Mouse (Mus musculus): Measurements from ENCODE around the gene Mex3d.

The Mex3d gene

DNA sequence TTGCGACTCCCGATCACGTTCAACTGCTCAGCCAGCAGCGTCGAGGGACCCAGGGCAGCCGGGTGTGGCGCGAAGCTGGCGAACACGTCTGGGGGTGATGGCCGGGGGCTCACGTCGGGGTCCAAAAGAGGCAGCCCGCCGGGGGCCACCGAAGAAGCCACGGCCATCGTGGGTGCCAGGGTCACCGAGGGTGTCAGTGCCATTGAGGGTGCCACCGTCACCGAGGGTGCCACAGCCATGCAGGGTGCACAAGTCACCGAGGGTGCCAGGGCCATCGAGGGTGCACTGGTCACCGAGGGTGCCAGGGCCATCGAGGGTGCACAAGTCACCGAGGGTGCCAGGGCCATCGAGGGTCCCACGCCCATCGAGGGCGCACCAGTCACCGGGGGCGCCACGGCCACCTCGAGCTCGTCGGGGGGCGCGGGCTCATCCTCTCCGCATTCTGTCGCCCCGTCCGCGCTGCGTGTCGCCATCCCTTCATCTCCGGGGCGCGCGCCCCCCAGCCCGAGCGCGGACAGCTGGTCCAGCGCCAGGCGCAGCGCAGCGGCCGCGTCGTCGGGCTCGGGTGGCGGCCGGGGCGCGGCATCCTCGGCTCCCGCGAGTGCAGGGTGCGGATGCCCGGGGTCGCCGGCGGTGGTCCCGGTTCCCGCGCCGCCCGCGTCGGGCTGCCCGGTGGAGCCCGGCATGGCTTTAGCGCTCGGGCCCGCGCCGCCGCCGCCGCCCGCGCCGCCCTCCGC lies 556 bp downstream of the Mex3d start:
- DNase-seq (ENCODE audit: low spot score in 2 of 2): no peak

DNA sequence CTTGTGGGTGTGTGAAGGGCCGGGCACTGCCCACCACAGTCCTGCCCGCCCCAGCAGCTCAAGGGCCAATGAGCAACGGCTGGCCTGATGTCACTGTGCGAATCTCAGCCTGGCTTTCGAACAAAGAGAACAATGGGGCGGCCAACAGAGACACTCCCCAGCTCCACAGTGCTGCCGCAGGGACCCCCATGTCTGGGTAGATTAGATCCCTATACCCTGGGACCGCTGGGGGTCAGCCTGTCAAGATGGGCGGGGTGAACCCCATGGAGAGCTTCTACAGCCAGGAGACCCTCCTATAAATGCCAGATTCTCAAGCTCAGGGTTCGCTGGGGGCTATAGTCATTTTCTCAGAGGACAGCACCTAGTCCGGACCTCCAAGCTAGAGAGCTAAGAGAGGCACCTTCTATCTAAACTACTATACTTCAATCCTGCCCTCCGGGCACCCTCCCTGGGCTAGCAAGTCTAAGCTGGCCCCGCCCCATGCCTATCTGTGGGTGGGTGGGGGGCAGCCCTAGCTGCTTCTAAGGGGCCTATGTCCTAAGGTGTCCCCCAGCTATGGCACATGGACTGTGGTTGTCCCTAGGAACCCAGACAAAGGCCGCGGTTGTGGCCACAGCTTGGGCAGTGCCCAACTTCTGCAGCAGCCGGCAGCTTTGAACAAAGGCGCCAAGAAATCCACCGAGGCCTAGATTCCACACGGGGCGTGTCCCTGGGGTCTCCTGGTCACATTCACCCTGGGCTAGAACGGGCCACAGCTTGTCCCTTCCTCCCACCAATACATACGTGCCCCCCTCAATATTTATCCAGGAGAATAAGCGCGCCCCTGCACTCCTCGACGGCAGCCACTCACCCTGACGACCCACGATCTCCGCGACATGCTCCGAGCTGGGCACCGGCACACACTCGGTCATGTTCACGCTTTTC lies 1.4 kb downstream of the Mex3d start:
- DNase-seq (ENCODE audit: low spot score in 2 of 2): no peak

DNA sequence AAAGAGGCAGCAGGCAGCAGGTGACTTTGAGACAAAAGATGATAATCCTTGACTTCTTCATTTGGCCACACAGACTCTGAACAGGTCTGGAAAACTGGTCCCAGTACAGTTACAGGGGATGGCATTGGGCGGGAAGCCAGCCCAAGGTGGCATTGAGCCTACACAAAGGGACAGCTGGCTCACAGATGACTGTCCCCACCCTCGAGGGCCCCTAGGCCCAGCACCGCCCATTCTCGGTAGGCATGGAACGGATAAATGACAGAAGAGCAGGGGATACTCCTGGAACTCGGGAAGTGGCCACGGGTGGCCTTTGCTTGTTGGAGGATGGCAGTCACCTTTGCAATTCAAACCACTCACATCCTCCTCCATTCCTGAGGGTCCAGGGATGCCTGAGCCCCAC lies 2.1 kb downstream of the Mex3d start:
- DNase-seq (ENCODE audit: low spot score in 2 of 2): no peak

DNA sequence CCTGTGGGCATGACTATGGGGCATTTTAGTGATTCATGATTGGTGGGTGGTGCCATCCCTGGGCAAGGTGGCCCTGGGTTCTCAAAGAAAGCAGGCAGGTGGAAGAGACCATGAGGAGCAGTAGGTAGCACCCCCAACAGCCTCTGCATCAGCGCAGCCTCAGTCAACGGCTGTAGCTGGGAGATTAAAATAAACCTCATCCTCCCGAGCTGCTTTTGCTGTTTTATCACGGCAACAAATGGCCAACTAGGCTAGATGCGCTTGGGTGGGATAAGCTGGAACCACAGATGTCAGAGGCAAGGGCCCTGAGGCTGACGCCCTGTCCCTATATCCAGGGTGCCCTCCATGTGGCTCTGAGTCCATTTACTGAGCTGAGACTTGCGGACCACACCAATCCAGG lies 2.8 kb downstream of the Mex3d start:
- no peak for DNase-seq (ENCODE audit: low spot score in 2 of 2)

DNA sequence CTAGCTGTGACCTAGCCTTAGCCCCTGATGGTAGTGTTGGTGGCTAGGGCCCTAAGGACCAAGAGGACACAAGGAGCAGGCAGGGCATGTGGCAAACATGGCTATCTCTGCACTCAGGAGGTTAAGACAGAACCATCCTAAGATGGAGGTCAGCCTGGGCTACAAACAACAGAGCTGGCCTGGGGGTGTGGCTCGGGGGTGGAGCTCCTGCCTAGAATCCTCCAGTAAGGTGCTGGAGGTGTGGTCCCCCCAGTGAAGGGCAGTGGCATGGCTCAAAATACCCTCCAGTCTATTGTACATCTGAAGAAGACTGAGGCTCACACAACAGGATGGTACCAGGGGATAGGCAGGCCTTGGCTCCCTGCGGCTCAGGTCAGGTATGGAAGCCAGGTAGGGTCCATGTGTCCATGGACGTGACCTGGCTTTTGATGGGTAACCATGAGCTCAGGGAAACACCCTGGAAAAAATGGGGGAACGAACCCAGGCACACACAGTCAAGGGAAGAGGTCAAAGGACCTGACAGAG lies 3.3 kb downstream of the Mex3d start:
- DNase-seq (ENCODE audit: low spot score in 2 of 2): no peak

DNA sequence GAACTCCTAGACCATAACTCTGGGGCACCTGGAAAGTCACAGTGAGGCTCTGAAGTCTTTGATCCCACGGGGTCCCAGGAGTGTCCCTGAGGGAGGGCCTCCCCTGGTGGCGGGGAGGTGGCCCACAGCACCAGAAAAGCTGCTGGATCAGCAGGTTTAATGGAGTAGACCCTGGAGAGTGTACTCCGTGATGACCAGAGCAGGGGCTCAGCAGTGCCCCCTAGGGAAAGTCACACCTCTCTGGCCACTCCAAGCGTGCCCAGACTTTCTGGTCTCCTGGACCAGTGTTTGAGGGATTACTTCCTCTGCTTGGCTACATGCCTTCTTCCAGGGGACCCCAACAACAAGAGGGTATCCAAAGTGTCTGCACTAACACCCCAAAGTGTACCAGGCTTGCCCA lies 4.0 kb downstream of the Mex3d start:
- no peak for DNase-seq (ENCODE audit: low spot score in 2 of 2)

DNA sequence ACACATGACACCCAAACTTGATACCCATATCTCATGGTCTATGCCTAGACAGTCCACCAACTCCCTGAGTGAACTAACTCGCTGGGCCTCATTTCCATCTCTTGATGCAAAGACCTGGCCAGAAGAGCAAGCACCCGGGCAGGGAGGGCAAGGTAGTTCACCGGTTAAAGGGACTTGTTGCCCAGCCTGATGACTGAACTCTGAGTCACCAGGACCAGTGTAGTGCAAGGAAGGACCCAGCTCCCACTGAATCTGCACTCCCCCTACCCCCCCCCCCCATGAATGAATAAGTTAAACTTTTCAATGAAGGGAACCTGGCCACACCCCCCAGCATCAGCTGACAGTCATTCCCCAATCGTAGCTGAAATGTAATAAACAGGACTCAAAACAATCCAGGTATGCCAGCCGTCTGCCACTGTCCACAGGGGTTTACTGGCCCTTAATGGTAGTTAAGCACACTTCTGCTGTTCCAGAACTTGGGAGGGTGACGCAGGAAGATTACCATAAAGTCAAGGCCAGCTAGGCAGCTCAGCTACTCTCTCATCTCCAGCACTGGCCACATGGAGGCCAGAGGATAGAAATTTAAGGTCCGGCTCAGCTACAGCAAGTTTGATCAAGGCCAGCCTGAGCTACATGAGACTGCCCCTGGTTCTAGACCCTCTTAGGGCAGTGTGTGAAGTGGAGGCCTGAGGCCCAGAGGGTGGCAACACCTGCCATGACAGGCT lies 4.7 kb downstream of the Mex3d start:
- DNase-seq (ENCODE audit: low spot score in 2 of 2): no peak

DNA sequence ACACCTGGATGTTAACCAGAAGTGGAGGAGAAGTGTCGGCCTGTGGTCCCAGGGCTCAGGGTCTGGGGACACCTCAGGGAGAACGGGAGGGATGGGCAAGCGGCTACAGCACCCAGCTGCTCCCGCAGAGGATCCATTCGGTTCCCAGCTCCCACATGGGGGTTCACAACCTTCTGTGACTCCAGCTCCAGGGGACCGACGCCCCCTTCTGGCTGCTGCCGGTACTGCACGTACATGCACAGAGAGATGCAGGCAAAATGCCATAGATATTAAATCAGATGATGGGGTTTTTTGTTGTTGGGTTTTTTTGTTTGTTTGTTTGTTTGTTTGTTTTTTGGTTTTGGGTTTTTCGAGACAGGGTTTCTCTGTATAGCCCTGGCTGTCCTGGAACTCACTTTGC lies 9.7 kb downstream of the Mex3d start:
- DNase-seq (ENCODE audit: low spot score in 2 of 2): no peak

DNA sequence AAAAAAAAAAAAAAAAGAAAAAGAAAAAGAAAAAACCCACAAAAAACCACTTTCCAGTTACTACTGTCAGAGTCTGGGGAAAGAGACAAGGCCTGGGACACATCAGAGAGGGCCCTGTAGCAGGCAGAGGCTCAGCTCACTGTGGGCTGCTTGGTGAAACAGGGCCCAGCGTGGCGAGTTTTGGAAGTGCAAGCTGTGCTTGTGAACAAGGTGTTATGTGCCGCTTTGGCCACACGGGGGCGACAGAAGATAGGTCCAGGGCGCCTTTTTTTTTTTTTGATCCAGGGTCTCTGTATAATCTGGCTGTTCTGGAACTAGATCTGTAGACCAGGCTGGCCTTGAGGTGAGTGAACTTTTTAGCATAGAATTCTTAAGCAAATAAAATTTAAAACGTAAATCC lies 11.3 kb downstream of the Mex3d start:
- peak; percentile 79 to 90 for DNase-seq (ENCODE audit: low spot score in 2 of 2)

DNA sequence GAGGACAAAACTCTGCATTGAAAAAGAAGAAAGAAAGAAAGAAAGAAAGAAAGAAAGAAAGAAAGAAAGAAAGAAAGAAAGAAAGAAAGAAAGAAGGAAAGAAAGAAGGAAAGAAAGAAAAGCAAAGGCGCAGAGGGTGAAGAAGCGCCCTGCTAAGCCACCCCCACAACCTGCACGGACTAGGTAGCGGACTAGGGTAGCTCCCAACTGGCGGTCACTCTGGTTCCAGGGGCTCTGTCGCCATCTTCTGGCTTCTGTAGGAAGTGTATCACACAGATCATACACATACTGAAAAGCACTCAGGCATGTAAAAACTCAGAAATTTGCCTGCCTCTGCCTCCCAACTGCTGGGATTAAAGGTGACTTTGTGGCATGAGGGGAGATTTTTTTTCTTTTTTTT lies 13.4 kb downstream of the Mex3d start:
- peak in 1 of 2 experiments; percentile 71 for DNase-seq (ENCODE audit: low spot score in 2 of 2)

DNA sequence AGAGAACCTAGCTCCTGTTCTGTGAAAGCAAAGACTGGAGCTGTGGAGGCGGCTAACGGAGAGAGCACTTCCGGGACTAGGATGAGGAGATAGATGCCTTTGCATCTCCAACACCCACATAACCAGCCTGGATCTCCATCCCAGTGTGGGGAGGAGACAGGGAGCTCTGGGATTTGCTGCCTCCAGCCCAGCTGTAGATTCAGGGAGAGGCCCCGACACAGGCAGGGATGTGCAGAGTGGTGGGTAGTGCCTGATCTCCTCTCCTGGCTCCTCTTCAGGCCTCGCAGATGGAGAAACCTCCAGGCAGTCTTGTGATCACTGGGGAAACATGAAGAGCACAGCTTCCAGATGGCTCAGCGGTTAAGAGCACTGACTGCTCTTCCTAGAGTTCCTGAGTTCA lies 14.8 kb downstream of the Mex3d start:
- no peak for DNase-seq (ENCODE audit: low spot score in 2 of 2)

DNA sequence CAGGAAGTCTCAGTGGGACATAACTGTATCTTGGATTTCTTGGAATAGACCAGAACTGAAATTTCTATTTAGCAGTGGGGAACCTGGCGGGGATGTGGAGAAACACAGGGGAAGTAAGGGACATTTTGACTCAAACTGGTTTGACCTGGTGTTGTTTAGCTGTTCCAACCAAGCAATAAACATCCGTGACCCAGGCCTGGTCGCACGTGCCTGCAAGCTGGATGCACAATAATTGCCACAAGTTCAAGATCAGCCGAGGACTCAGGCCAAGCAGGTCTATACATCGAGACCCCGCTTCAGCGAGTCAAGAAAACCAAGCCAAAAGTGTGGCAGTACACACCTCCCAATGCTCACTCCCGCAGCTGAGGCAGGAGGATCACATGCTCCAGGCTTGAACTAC lies 15.5 kb downstream of the Mex3d start:
- no peak for DNase-seq (ENCODE audit: low spot score in 2 of 2)

DNA sequence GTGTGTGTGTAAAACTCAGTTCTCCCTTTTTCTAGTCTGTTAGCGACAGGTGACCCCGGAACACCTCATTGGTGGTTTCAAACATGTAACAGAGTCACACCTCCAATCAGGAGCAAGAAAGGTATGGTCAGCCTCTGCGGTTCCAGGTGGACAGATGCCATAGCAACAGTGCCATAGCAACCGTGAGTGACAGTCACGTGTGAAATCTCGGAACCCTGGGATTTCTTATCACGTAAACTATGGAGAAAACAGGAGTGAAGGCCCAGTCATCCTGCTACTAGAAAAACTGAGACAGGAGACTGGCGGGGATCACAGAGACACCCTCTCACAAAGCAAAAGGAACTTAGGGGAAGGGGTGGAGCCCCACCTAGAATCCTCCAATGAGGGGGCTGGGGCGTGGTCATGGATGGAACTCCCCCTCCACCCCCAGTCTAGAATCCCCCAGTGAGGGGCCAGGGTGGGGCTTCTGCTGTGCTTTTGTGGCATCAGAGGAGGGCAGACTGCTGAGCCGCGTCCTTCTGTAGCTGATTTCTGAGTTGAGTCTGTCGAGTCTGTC lies 16.0 kb downstream of the Mex3d start:
- DNase-seq (ENCODE audit: low spot score in 2 of 2): peak in 1 of 2 experiments; percentile 72

DNA sequence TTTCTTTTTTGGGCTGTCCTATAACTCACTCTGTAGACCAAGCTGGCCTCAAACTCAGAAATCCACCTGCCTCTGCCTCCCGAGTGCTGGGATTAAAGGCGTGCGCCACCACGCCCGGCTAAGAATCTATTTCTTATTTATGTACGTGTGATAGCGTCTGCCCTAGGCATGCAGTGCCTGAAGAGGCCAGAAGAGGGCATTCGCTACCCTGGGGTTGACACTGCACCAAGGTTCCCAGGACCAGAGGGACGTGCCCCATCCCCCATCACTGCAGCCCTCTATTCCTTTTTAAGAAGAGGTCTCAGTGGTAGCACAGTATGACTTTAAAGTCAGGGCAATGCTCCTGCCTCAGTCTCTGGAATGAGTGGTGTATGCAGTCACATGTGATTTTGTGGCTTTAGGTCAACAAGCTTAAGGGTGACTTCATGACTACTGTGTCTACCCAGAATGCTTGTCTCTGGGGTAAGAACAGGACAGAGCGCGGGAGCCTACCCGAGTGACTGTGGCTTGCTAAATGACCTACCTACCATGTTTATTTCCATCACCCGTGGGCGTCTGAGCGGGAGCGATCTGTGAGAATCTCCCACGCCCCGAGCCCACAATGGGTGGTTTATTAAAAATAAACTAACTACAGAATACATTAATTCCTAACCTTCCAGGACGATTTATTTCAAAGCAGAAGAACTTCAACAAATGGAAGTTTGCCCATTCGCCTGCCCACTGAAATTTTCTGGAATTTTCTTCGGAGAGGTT lies 17.3 kb downstream of the Mex3d start:
- DNase-seq (ENCODE audit: low spot score in 2 of 2): no peak

DNA sequence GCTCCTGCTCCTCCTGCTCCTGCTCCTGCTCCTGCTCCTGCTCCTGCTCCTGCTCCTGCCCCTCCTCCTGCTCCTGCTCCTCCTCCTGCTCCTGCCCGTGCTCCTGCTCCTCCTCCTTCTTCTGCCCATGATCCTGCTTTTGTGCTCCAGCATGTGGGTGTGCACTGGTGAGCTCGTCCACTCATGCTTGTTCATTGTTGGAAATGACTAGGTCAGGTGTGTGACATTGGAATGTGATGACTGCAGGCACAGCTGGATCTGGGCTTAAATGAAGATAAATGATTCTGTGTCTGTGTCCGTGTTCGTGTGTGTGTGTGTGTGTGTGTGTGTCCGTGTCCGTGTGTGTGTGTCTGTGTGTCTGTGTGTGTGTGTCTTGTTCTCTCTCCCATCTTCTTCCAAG lies 19.1 kb downstream of the Mex3d start:
- DNase-seq (ENCODE audit: low spot score in 2 of 2): no peak

DNA sequence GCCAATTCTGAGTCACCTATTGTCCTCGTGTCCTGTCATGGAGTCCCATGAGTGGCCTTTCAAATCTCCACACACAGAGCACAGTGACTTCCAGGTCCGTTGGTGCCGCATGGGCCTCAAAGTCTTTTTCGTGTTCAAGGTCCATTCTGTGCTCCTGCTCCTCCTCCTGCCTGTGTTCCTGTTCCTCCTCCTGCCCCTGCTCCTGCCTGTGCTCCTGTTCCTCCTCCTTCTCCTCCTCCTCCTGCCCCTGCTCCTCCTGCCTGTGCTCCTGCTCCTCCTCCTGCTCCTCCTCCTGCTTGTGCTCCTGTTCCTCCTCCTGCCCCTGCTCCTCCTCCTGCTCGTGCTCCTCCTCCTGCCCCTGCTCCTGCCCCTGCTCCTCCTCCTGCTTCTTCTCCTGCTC lies 19.5 kb downstream of the Mex3d start:
- no peak for DNase-seq (ENCODE audit: low spot score in 2 of 2)

DNA sequence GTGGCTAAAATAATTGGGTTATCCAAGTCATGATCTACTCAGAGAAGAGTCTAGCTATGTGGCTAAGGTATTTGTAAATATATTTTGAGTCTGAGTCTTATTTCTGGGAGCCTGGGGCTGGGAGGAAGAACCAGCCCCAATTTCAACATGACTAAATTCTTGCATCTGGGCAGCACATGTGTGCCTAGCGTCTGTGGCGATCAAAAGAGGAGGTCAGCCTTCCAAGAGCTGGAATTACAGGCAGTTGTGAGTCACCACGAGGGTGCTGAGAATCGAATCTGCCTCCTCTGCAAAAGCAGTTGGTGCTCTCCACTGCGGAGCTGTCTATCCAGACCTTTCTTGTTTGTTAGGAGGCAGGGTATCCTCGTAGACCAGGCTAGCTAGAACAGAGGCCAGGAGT lies 21.7 kb downstream of the Mex3d start:
- DNase-seq (ENCODE audit: low spot score in 2 of 2): no peak

DNA sequence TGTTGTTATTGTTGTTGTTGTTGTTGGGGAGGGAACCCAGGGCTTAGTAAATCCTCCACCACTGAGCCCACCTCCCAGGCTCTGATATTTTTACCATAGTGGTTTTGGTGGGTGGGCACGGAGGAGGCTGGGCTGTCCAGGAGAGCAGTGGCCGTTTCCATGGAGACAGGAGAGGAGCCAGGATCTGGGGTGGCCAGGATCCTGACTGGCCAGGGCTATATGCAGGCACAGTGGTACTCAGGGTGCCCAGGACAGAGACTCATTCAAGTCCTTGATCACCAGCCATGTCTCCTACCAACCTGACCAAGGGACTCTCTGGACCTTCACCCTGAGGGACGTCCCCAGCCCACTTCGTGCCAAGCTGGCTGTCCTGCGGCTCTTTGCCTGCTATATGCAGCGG lies 23.7 kb downstream of the Mex3d start:
- DNase-seq (ENCODE audit: low spot score in 2 of 2): no peak

DNA sequence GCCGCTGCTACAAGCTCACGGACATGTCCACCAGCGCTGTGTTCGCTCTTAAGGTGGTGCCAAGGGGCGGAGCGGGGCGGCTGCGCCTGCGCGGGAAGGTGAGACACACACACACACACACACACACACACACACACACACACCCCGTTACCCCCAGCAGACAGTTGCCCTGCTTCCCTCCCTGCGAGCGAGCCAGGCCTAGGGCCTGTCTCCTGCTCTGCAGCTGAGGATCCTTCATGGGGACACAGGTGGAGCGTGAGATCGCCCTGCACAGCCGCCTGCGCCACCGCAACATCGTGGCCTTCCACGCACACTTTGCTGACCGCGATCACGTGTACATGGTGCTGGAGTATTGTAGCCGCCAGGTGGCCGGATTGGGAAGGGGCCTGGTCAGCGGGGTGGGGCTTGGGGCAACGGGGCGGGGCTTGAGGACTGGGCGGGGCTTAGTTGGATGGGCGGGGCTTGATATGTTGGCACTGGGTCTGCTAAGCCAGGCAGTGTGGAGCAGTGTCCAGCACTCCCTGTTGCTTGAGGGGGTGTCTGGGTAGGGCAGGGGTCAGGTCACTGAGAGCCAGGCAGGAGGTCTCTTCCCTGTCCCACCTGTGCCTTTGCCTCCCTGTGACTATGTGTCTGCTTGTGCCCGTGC lies 29.3 kb downstream of the Mex3d start:
- DNase-seq (ENCODE audit: low spot score in 2 of 2): no peak

DNA sequence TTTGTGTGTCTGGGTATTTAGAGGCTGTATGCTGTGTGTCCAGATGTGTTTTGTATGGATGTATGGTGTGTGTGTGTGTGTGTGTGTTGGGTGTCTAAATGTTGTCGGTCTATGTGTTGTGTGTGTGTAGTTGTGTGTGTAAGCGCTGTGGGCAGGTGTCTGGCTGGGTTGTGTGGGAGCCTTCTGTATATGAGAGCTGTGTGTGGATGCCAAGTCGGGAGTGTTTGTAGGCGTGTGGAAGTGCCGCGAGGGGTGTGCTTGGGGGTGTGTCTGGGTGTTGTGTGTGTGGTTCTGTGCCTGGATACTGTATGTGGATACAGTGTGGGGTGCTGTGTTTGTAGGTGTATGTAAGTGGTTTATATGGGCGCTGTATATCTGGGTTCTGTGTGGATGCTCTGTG lies 30.1 kb downstream of the Mex3d start:
- no peak for DNase-seq (ENCODE audit: low spot score in 2 of 2)

DNA sequence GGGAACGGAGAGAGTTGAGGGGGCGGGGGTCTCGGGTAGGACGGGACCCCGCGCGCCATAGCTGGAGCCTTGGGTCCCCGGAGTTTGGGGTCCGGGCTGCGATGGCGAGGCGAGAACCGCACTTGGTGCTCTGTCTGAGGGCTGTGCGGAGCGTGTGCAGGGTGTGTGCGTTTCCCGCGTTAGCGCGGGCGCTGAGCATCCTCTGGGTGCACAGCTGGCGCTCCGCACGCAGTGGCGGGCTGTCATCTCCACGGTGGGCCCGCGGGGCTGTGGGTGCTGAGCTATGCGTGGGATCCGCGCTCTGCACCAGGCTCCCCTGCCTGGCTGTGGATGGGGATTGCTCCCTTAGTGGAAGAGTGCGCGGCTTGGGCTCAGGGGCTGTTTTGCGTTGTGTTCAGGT lies 30.7 kb downstream of the Mex3d start:
- no peak for DNase-seq (ENCODE audit: low spot score in 2 of 2)
